Mouse (Mus musculus) adrenal gland, postnatal 4 days (tissue): ENCODE data around the gene Mkln1. TPM values are rescaled to one million over a fixed set of nuclear protein-coding genes. Genes with fewer than 3 reads are reported as not detected.
"Not testable (repeated sequence)": the region's sequence is repeated elsewhere in the genome, so short reads cannot be mapped to it uniquely, and the experiment has no call there.

Experiments
- DNase-seq, 2 experiments: peaks; one replicate each; pipeline ENCODE4 v3.0.0; 2021 to 2022; ENCODE audit warnings: low spot score in 2 of 2, mixed read lengths in 2 of 2
- total RNA-seq, 2 experiments: library from RNA; stranded (reverse); gene quantifications; 2 replicates each; pipeline ENCODE4 v1.2.3; 2021

The Mkln1 gene
- total RNA-seq, 2 experiments from 2014 or later, result 170 TPM

DNA sequence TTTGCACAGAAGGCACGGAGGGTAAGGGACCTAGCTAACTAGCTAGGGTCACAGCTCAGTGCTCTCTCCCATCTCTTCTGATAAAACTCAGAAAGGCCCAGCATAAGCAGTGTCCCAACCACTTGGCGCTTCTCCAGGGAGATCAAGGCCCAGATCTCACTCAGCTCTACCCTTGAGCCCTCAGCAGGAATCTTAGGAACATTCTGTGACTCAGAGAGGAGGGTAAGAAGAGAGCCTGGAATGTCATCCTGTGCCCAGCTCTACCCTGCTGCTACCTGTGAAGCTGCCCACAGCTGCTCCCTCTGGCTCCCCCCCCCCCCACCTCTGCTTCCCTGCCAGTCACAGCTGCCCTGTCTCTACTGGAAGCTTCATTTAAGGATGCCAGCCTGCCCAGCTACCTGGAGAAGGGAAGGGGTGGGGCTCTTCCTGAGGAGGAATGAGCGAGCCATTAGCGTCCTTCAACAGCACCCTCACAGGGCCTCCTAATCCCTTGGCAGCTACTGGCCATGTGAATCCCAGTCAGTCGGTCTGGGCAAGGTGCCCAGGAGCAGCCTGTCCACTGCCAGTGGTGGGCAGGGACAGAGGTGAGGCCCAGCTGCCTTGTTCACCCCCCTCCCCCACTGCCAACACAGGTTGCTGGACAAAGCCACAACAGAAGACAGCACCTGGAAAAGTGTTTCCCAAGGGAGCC lies 151.0 kb downstream of the Mkln1 start:
- peak; percentile 21 to 54 for DNase-seq

DNA sequence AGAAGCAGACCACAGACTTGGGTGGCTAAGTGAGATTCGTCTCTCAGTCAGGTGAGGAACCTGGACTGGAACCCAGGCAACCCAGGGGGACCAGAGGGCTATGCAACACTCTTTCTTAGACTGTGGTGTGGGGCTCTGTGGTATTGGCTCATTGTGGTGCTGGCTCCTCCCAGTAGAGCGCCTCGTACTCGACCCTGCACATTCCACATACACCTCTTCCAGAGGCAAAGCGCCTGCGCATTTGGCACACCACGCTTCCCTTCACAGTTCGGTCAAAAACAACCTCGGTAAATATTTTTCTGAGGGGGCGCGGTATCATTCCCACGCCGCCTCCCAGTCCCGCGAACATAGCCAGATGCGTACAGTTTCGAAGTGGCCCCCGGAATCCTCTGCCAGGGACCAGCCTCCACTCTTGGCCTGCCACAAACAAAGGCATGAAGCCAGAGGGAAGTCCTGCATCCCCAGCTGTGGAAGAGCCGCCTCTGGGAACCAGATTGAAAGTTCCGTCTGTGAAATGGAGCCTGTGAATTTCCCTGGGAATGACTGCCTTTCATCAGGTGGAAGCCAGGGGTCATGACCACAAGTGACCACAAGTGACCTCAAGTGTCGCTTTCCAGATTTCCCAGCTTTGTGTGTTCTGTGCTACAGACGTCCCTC lies 152.5 kb downstream of the Mkln1 start:
- DNase-seq, result no peak

DNA sequence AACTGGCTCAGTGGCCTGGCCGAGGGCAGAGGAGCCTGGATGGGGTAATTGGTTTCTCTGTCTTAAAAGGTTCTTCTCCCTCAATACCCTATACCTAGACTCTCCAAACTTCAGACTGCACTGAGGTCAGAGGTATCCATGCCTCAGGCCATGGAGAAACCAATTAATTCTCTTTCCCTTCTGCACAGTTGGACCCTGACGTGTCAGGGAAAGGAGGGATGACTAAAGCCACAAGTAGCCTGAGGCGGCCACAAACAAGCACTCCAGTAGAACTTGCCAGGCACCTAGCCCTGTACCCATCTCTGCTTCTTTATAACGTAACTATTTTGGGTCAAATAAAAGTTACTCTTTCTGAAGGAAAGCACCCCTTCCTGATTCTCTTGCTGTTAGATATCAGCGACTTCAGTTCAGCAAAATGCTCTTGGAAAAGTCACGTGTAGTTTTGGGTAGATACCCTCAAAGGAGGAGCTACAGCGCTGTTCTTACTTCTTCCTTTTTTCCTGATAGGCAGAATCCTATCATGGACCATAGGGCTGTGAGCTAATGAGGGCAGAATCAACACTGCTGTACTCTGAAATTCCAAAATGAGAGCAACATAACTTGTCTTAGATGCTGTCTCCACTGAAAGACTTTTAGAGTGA lies 158.0 kb downstream of the Mkln1 start:
- DNase-seq, result no peak

DNA sequence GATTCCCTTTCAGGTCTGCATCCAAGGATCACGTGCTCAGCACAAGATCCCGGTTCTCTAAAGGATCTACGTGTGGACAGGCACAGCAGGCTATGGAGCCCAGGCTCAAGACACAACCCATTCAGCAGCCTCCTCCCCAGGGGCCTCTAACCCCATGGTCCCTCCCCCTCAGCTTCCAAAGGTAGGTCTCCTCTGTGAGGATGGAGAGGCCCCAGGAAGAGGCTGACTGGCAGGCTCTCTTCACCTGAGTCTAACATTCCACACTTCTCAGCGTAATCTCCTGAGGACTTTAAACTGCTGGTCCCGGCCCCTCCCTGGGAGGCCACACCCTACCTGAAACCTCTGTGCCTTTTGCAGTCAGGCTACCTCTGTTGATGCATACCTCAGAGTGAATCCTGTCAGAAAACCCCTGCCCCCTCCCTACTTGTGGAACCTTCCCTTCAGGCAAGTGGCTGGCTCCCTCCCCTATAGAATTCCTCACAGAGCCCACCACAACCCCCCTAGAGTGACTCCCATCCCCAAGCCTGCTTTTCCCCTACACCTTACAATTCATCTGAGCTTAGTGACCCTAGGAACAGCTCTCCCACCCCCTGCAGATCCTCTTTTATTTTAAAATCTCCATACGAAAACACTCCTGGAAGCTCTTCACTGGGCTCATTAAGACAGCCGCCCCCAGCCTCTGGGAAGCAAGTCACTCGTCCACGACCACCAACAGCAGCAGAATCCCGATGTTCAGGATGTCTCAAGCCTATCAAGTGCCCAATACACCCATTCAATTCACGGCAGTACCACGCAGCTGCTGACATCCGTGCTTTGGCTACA lies 161.8 kb downstream of the Mkln1 start:
- no peak for DNase-seq

DNA sequence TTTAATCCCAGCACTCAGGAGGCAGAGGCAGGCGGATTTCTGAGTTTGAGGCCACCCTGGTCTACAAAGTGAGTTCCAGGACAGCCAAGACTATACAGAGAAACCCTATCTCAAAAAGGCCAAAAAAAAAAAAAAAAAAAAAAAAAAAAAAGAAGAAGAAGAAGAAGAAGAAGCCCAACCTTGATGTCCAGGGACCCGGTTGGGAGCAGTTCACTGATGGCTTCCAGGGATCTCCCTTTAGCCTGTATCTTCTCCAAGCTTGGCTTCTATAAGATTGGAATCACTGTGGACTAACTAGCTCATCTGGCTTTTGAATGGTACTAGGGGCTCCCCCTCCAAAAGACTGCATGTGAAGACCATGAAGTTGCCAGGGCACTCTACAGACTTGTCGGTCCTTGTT lies 163.4 kb downstream of the Mkln1 start:
- not testable (repeated sequence) for DNase-seq

DNA sequence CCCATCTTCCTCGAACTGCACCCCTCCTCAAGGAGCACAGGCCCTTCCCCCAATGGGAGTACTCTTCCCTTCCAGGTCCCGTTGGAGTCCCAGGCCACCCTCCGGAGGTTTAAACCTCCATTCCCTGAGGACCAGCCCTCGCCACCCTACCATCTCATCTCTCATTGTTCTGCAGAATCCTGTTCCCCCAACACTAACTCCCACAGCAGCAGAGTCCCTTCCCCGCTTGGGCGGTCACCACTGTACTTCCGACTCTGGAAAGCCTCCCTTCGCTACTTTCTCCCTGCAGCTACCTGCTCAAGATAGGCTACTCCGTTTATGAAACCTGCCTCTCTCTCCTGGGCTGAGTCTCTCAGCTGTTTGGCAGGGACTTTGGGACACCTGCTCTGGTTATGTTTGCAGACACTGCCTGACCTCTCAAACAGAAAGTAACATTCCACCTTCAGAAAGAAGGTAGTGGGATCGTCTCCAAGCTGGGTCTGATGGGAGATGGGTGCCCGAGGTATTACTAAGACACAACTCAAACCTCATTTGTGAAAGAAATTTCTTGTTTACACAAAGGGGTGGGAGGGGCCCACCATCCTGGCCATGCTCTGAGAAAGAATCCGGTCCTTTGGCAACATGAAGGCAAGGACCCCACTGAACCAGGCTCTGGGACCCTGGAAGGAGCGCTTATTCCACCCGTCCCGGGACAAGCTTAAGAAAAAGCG lies 164.0 kb downstream of the Mkln1 start:
- no peak for DNase-seq

DNA sequence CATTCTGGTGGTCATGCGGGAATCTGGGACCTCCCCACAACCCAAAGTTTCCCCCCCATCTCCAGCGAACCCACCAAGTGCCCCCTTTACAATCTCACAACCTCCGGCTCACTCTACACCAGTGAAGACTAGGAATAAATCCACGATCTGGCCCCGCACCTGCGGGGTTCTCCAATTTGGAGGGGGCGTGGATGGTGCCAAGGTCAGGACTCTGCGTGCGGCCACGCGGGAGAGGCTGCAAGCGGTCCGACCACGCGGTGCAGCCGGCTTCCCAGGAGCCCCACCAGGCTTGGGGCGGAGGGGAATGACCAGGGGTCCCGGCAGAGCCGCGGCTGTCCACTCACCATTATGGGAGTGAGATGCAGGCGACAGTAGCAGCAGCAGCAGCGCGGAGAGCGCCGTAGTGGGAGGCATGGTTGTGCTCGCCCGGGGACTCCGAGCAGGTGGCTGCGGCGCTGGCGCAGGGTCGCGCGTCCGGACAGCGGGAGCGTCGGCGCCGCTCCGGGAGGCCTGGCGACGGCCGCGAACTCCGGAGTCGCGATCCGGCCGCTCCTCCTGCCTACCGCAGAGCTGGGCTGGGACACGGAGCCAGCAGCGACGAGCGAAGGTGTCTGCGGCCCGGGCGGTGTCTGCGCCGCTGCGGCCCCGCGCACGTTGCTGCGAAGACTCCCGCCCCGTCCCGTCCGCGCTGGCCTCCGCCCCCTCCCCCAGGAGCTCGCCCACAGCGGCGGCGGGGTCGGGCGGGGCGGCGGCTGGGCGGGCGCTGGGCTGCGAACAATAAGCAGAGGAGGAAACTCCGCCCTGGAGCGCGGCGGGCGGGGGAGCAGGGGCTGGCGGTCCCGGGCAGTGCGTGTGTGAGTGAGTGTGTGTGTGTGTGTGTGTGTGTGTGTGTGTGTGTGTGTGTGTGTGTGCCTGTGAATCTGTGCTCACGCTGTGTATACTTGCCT lies 165.0 kb downstream of the Mkln1 start, which contains the start of gene Podxl:
Gene Podxl, minus strand, starts transcription at position 747 of the 947 bp plus-strand sequence.
- DNase-seq, result peak; percentile 44 to 52

DNA sequence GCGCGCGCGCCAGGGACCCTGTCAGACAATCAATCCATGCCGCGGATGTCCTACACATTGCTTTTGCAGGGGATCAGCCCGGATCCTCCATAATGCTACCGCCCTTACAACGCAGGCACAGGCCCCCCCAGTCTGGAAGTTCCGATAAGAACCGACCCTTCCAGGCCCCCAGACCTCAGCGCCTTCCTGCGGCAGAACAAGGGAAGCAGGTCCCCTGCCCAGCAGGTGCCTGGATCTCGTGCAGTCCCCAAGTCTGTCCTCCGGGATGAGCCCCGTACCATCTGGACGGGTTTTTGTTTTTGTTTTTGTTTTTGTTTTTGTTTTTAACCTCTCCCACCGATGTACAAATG lies 165.6 kb downstream of the Mkln1 start:
- no peak for DNase-seq

DNA sequence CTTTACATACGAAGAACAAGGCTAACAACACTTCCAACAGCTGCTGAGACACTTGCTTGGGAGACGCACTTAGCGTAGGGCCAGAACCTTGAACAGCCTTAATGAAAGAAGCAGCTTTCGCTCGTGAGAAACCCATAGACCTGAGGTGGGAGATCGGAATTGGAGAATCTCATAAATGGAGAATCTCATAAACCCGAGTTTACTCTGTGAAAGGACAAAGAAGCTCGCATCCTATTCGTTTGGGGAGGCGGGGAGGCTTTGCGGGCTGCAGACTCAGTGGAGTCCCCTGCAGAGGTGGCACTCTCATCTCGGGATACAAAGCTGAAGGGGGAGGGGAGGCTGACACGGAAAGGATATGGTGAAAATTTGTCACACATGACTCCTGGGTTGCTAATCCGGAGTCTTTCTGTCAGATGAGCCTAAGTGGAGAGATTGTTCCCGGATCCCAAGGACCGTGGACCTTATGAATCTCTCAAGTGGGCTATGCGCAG lies 166.4 kb downstream of the Mkln1 start:
- DNase-seq, result no peak

Other genes with a start within 250 kb of the Mkln1 start
- gene Podxl, start 165.2 kb downstream of the Mkln1 start, total RNA-seq, result 10 to 100 TPM; 51.6 to 82.9 TPM